Mouse (Mus musculus) neural tube, embryonic 14.5 days (tissue): ENCODE measurements around the gene Phldb2. TPM values are rescaled to one million over a fixed set of nuclear protein-coding genes. Genes with fewer than 3 reads are reported as not detected.

ENCODE experiments used
- ATAC-seq: fragments of 200-750 bp; cut with Nextera tagmentation; 2 replicates; pipeline ENCODE4 v1.8.0; 2017; ENCODE audit warnings: low read depth, mild to moderate bottlenecking, moderate TSS enrichment, moderate library complexity
- H3K27ac ChIP-seq: fragments of 300-500 bp; sonication (generic); 2 replicates; pipeline ENCODE4 v1.5.1; 2014; ENCODE audit warnings: low read depth, mild to moderate bottlenecking, control low read depth, low read length, moderate library complexity, mixed read lengths
- H3K27me3 ChIP-seq: fragments of 300-500 bp; sonication (generic); 2 replicates; pipeline ENCODE4 v1.6.1; 2014; ENCODE audit warnings: low read length; ENCODE audit not compliant: control insufficient read depth, insufficient read depth
- H3K36me3 ChIP-seq: fragments of 300-500 bp; sonication (generic); 2 replicates; pipeline ENCODE4 v1.6.1; 2014; ENCODE audit warnings: low read length, mixed read lengths; ENCODE audit not compliant: control insufficient read depth, insufficient read depth
- H3K4me1 ChIP-seq: fragments of 300-500 bp; sonication (generic); 2 replicates; pipeline ENCODE4 v1.6.1; 2014; ENCODE audit warnings: low read length; ENCODE audit not compliant: control insufficient read depth, insufficient read depth
- H3K4me2 ChIP-seq: fragments of 300-500 bp; sonication (generic); 2 replicates; pipeline ENCODE4 v1.6.1; 2014; ENCODE audit warnings: mild to moderate bottlenecking, low read depth, low read length, control low read depth
- H3K4me3 ChIP-seq: fragments of 300-500 bp; sonication (generic); 2 replicates; pipeline ENCODE4 v1.5.1; 2014; ENCODE audit warnings: low read depth, low read length, control low read depth, mixed read lengths
- H3K9ac ChIP-seq: fragments of 300-500 bp; sonication (generic); replicated peaks from 2 replicates; pipeline ENCODE4 v1.6.1; 2014; ENCODE audit warnings: low read depth, mild to moderate bottlenecking, control low read depth, low read length, mixed read lengths
- H3K9me3 ChIP-seq: fragments of 300-500 bp; sonication (generic); 2 replicates; pipeline ENCODE4 v1.6.1; 2016; ENCODE audit warnings: low read length; ENCODE audit not compliant: control insufficient read depth
- WGBS: fragments of 180-500 bp; shearing (Covaris S2); extraction: QIAGEN DNeasy Blood & Tissue Kit; methylation state at CpG from one replicate; pipeline ENCODE4 v1.1.7; 2014; 5-methylcytosine and 5-hydroxymethylcytosine counted together
- polyA plus RNA-seq: library from polyadenylated mRNA; unstranded; fragments of >200 nt; fragmentation: Nextera tagmentation; extraction: Ambion mirVana; gene quantifications from 2 replicates; pipeline ENCODE4 v1.2.1, GENCODE M21; 2014

Phldb2 gene
- polyA plus RNA-seq, 1 experiment from 2014 or later, result 4.2 TPM

DNA sequence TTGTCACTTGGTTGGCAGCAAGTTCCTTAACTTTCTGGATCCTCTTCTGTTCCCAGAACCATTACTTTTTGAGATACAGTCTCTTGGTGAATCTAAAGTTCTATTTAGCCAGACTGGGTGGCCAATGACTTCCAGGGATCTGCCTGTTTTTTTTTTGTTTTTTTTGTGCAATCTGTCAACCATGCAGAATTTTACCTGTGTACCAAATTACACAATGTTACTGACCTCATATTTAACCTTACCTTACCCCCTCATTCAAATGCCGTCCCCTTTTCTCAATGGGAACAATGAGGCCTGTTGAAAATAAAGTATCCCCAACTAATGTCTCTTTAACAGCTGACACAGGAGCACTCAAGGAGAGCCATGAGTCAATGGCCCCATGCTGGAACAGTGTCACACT, 22.9 kb upstream of the Phldb2 start:
- no peaks in the 10 kb centered on the region for H3K9me3 ChIP-seq
- whole genome bisulfite sequencing, result 78% methylated on average over 1 of the region's 1 CpGs
- ATAC-seq, result no peak

DNA sequence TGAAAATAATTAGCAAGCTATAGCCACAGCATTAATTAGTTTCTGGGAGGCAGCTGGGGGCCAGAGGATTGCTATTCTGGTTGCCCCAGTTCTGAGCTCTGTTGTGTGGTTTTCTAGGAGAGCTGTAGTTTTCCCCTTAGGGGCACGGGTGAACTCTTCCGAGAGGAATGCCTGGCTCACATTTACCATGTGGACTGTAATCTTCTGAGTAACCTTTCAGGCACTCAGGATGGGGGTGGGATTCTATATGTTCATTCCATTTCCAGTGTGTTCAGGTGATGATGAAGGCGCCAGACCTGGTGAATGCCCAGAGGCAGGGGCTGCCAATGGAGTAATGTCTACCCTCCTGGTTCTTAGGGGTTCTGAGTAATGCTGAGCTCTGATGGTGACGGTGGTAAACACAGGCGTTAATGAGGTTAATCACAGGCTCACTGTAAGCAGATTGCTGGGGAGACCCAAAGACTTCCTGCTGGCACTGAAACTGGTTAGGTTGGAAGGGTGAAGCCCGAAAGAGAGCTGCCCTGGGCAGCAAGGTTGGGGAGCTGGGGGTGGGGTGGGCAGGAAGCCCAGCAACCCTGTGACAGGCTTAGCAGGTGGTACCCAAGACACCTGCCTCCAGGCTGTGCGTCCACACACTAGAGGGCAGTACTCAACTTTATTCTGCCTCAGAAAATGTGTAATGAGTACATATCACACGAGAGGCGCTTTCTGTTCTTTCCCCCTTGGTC, 20.7 kb upstream of the Phldb2 start:
- Histone ChIP-seq H3K4me1 (no peaks in the 10 kb centered on the region), H3K4me2 (no peak overlapping the region), H3K27ac (no peak overlapping the region), H3K4me3 (no peak overlapping the region), H3K9me3 (no peaks in the 10 kb centered on the region), H3K36me3 (no peaks in the 10 kb centered on the region), H3K9ac (no peak overlapping the region), H3K27me3 (no peaks in the 10 kb centered on the region)
- WGBS, result 58% methylated on average over 9 of the region's 9 CpGs
- ATAC-seq, result peak; percentile 45; the same call in 1 of the 2 replicates

More for the DNA sequence above, 22.9 kb upstream of the Phldb2 start:
- Histone ChIP-seq H3K4me3 (no peak overlapping the region), H3K27me3 (no peaks in the 10 kb centered on the region), H3K4me2 (no peak overlapping the region), H3K9ac (no peak overlapping the region), H3K4me1 (no peaks in the 10 kb centered on the region), H3K27ac (no peak overlapping the region), H3K36me3 (no peaks in the 10 kb centered on the region)

GRCm38 (mm10) chr16:45970187-45970586, 16.8 kb upstream of the Phldb2 start:
- Histone ChIP-seq H3K9ac (no peak overlapping the region), H3K4me2 (no peak overlapping the region), H3K27ac (no peak overlapping the region), H3K4me1 (no peaks in the 10 kb centered on the region), H3K4me3 (no peak overlapping the region), H3K27me3 (no peaks in the 10 kb centered on the region), H3K9me3 (no peaks in the 10 kb centered on the region), H3K36me3 (no peaks in the 10 kb centered on the region)
- ATAC-seq, result no peak
- 90% methylated on average over 2 of the region's 2 CpGs for WGBS

- no peak for ATAC-seq
- Histone ChIP-seq H3K9ac (no peak overlapping the region), H3K9me3 (no peaks in the 10 kb centered on the region), H3K4me3 (no peak overlapping the region), H3K36me3 (no peaks in the 10 kb centered on the region), H3K4me2 (no peak overlapping the region), H3K4me1 (no peaks in the 10 kb centered on the region), H3K27me3 (no peaks in the 10 kb centered on the region), H3K27ac (no peak overlapping the region)
- 68% methylated on average over 5 of the region's 5 CpGs for WGBS
These were observed 15.3 kb upstream of the Phldb2 start for GRCm38 (mm10) chr16:45968716-45969115.

DNA sequence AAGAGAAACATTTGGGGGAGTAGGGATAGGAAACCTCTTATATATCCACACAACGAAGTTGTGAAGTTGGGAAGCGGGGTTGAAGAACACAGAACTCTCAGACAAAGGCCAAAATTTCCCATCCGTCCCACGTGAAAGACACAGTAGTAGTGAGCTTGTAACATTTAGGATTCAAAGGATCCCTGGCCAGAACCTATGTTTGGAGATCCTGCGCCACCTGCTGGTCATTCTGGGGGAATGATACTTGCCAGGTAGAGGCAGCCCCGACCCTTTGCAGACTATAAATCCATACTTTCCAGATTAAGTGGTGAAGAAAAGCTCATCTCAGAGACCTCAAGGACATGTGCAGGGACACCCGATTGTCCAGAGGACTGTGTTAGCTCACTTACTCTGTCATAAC, 14.1 kb upstream of the Phldb2 start:
- H3K27me3 ChIP-seq, result no peaks in the 10 kb centered on the region
- ATAC-seq, result peak; percentile 88
- H3K27ac ChIP-seq, result no peak overlapping the region
- H3K4me1 ChIP-seq, result no peaks in the 10 kb centered on the region
- H3K9me3 ChIP-seq, result no peaks in the 10 kb centered on the region
- no peak overlapping the region for H3K4me2 ChIP-seq
- 12% methylated on average over 7 of the region's 7 CpGs for WGBS
- H3K9ac ChIP-seq, result no peak overlapping the region
- H3K36me3 ChIP-seq, result no peaks in the 10 kb centered on the region
- no peak overlapping the region for H3K4me3 ChIP-seq

- no peaks in the 10 kb centered on the region for H3K36me3 ChIP-seq
These were observed 13.2 kb upstream of the Phldb2 start for GRCm38 (mm10) chr16:45966604-45967003.

GRCm38 (mm10) chr16:45964777-45965176, 11.4 kb upstream of the Phldb2 start:
- ATAC-seq, result no peak
- Histone ChIP-seq H3K9me3 (no peaks in the 10 kb centered on the region), H3K9ac (no peak overlapping the region), H3K27ac (no peak overlapping the region), H3K27me3 (no peaks in the 10 kb centered on the region), H3K36me3 (no peaks in the 10 kb centered on the region), H3K4me1 (no peaks in the 10 kb centered on the region), H3K4me3 (no peak overlapping the region), H3K4me2 (no peak overlapping the region)
- WGBS, result 93% methylated on average over 6 of the region's 6 CpGs

More at GRCm38 (mm10) chr16:45966604-45967003, 13.2 kb upstream of the Phldb2 start:
- H3K27me3 ChIP-seq, result no peaks in the 10 kb centered on the region
- H3K4me3 ChIP-seq, result no peak overlapping the region
- no peak overlapping the region for H3K9ac ChIP-seq
- H3K4me1 ChIP-seq, result no peaks in the 10 kb centered on the region
- H3K9me3 ChIP-seq, result no peaks in the 10 kb centered on the region
- H3K27ac ChIP-seq, result no peak overlapping the region
- ATAC-seq, result no peak
- H3K4me2 ChIP-seq, result no peak overlapping the region
- whole genome bisulfite sequencing, result 82% methylated on average over 5 of the region's 5 CpGs

GRCm38 (mm10) chr16:45963837-45964236, 10.4 kb upstream of the Phldb2 start:
- ATAC-seq, result no peak
- Histone ChIP-seq H3K36me3 (no peaks in the 10 kb centered on the region), H3K4me1 (no peaks in the 10 kb centered on the region), H3K9me3 (no peaks in the 10 kb centered on the region), H3K27ac (no peak overlapping the region), H3K27me3 (no peaks in the 10 kb centered on the region), H3K9ac (no peak overlapping the region), H3K4me2 (no peak overlapping the region), H3K4me3 (no peak overlapping the region)
- WGBS, result 89% methylated on average over 8 of the region's 8 CpGs

DNA sequence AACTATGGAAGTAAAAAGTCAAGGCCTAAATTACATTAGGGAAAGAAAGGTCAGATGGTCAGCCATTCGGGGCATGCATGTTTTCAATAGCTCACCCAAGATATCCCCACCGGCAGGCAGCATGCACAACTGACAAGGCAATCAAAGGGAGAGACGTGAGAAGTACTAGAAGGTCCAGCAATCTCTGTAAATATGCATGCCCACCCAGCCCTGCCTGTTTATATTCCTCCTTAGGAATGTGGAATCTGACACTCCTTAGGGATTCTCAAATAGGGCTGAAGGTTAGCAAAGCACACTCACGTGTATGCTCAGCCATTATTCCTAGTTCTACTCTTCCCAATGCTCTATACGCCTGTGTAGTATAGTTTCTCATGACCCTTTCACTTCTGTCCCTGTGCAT, 9.7 kb upstream of the Phldb2 start:
- no peaks in the 10 kb centered on the region for H3K4me1 ChIP-seq
- H3K9ac ChIP-seq, result no peak overlapping the region
- no peak overlapping the region for H3K27ac ChIP-seq
- H3K36me3 ChIP-seq, result no peaks in the 10 kb centered on the region
- 81% methylated on average over 5 of the region's 5 CpGs for WGBS
- H3K9me3 ChIP-seq, result no peaks in the 10 kb centered on the region
- no peaks in the 10 kb centered on the region for H3K27me3 ChIP-seq
- H3K4me3 ChIP-seq, result no peak overlapping the region
- ATAC-seq, result no peak
- no peak overlapping the region for H3K4me2 ChIP-seq
